Mouse (Mus musculus) myocyte (in vitro differentiated cells): Measurements from ENCODE around the gene Rassf4.
"Not testable (repeated sequence)": the region's sequence is repeated elsewhere in the genome, so short reads cannot be mapped to it uniquely, and the experiment has no call there.

Source experiments
- POLR2A ChIP-seq: IDR thresholded peaks from one replicate; pipeline ENCODE4 v1.6.1; 2011; ENCODE audit warnings: low read depth, mild to moderate bottlenecking, control low read depth, moderate library complexity; ENCODE audit not compliant: insufficient read length
- POLR2AphosphoS2 ChIP-seq: IDR thresholded peaks from one replicate; pipeline ENCODE4 v1.6.1; 2011; ENCODE audit warnings: low read depth, control low read depth; ENCODE audit not compliant: insufficient read length
- TCF12 ChIP-seq: IDR thresholded peaks from one replicate; pipeline ENCODE4 v1.6.1; 2011; ENCODE audit warnings: mild to moderate bottlenecking, control low read depth; ENCODE audit not compliant: poor library complexity, insufficient read depth, severe bottlenecking
- USF1 ChIP-seq: IDR thresholded peaks from one replicate; pipeline ENCODE4 v1.6.1; 2011; ENCODE audit warnings: low read depth, mild to moderate bottlenecking, control low read depth, moderate library complexity

DNA sequence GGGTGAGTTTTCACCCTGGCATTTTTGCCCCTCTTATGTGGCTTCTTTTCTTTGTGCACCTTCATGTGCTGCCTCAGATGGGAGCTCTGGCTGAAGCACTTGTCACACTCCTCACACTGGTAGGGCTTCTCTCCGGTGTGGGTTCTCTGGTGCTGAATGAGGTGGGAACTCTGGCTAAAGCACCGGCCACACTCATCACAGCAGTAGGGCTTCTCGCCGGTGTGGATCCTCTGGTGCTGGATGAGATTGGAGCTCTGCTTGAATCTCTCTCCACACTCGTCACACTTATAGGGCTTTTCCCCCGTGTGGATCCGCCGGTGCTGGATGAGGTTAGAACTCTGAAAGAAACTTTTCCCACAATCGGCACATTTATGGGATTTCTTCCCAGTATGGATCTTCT, 47.3 kb downstream of the Rassf4 start:
- TF ChIP-seq POLR2A, TCF12, POLR2AphosphoS2, USF1: not testable (repeated sequence)
